Mouse (Mus musculus) frontal cortex, postnatal 36 days (tissue): ENCODE data around the gene Zzz3.

Experiments
- DNase-seq, 2 experiments: peaks; one replicate each; pipeline ENCODE4 v3.0.0; 2022; ENCODE audit warnings: low spot score in 2 of 2

The Zzz3 gene

DNA sequence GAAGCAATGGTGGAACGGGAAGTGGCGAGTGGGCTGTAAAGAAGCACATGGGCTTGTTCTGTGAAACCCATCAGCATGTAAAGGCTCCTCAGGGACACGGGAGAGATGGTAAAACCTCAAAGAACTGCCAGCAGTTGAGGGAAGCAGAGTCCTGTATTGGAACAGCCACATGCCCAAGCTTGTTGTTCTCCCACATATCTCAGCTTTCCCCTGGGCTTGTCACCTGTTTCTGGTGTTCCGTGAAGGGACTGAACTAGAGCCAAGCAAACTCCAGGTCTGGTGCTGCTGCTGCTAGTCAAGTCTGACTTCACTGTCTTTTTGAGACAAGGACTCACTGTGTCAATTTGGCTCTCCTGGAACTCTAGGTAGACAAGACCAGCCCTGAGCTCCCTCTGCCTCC lies 72.0 kb downstream of the Zzz3 start:
- DNase-seq: no peak

GRCm38 (mm10) chr3:152468032-152468431 lies 72.8 kb downstream of the Zzz3 start:
- no peak for DNase-seq

DNA sequence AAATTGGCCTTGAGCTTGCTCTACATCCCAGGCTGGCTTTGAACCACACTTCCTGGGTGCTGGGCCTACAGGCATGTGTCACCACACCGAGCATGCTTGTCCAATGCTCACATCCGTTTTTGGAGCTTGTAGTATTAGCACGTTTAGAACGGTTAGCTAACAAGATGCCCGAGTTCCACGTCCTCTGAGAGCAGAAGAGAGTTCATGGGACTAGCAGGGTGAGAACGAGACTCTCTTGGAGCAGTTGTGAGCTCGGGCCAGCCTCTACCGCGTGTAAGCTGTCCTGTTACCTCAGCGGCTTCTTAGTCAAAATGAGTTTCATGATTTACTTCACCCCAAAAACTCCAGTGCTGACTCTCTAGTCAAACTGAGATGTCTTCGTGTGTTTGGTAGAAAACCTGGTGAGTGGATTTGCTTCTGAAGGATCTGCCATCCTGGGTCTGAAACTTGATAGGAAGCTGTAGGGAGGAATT lies 73.3 kb downstream of the Zzz3 start:
- DNase-seq: no peak

- no peak for DNase-seq
These were observed 74.3 kb downstream of the Zzz3 start for GRCm38 (mm10) chr3:152469423-152470200.

GRCm38 (mm10) chr3:152470347-152470746 lies 75.1 kb downstream of the Zzz3 start:
- DNase-seq: no peak

DNA sequence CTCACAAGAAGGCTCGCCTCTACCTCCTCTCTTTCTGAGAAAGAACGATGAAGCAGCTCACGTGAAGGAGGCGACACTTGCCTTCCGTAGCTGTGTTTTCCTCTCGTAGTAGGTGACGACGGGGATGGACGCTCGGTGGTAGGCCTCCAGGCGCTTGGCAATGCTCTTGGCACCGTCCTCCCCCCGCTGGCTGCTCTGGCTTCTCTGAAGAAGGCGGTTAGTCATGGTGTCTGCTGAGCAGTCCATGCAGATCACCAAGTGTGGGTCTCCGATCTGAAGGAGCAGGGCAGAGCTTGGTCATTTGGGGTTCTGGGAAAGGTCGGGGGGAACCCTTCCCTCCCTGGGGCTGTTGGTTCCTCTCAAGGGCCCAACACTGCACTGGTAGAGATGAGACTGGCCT lies 77.4 kb downstream of the Zzz3 start:
- DNase-seq: no peak

- peak; percentile 42 to 50 for DNase-seq
These were observed 79.5 kb downstream of the Zzz3 start for GRCm38 (mm10) chr3:152474582-152475277.

GRCm38 (mm10) chr3:152475278-152475669 lies 80.0 kb downstream of the Zzz3 start:
- DNase-seq: no peak

DNA sequence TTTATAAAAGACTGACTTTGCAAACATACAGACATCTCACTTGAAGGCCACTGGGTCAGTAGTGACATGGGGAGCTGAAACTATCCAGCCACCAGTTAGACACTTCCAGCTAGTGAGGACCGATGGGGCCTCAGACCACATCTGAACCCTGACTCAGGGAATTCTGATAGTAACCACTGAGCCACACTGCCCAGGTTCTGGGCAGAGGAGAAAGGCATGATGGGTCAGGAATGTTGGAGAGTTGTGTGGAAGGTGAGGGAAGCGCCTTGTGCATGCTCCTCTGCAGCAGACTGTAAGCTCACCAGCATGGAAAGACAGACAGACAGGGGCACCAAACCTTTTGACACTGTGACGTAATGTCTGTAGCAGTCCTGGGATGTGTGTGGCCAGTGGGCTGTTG lies 80.6 kb downstream of the Zzz3 start:
- DNase-seq: no peak

GRCm38 (mm10) chr3:152477796-152478527 lies 82.7 kb downstream of the Zzz3 start:
- peak in 1 of 2 experiments; percentile 44 for DNase-seq

- no peak for DNase-seq
These were observed 83.5 kb downstream of the Zzz3 start for GRCm38 (mm10) chr3:152478599-152479435.

DNA sequence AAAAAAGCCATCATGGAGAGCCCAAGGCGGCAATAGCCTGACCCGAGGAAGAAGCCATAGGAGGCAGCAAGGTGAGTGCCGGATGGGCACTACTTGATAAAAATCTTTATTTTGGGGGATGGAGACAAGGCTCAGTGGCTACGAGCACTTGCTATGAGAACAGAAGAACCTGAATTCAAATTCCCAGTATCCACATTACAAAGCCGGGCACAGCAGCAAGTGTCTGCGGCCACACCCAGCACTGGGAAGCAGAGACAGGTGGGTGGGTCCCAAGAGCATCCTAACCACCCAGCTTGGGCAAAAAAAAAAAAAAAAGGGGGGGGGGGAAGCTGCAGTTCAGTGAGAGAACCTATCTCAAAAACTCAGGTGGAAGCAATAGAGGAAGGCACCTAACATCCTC lies 85.1 kb downstream of the Zzz3 start:
- no peak for DNase-seq

- DNase-seq: no peak
These were observed 86.9 kb downstream of the Zzz3 start for GRCm38 (mm10) chr3:152482182-152482581.

DNA sequence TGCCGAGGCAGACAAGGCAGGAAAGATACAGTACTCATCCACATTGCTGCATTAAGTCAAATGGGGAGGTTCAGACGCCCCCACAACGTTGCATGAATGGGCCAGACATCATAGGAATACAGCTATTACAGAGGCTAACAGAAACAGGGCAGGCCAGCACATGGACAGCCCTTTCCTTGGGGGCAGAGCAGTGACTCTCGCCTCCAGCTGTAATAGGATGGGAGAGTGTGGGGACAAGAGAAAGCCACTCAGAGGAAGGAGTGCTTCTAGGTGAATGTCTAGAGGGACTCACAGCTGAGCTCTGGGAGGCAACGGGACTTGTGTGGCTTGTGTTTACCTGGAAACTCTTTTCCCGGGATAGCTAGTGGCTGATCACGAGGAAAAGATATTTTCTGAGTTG lies 88.5 kb downstream of the Zzz3 start:
- no peak for DNase-seq

DNA sequence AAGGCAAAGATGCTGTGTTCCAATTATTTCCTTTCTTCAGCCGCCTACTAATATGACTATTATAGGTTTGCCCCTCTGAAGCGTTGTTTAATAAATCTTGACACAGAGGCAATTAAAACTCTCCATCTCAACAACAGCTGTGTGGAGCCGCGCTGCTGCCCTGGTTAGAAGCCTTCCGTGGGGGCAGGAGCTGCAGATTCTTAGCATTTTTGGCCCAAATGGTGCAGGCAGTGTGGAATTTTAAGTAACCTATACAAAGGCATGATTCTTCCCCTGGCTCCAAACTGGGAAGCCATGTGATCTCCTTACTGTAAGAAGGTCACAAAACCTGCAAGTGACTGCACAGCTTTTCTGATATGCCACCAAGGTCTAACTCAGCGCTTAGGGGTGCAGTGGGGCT lies 88.9 kb downstream of the Zzz3 start:
- DNase-seq: peak in 1 of 2 experiments; percentile 52

- DNase-seq: no peak
These were observed 93.7 kb downstream of the Zzz3 start for GRCm38 (mm10) chr3:152488964-152489363.

DNA sequence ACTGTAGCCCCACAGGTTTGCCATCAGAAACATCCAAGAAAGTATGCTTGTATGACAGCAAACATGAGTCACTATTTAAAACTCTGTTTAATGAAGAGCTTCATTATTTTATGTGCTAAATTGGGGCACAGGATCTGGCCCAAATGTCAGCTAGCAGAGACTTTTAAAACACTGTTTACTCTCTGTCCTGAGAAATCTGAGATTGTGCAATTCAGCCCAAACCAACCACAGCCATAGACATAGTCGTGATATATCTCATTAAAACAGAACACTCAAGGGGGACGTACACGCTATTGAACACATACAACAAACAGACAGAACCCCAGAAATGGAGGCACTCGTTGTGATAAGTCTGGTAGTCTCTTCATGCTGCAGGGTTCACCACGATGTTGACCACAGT lies 95.2 kb downstream of the Zzz3 start:
- DNase-seq: no peak

DNA sequence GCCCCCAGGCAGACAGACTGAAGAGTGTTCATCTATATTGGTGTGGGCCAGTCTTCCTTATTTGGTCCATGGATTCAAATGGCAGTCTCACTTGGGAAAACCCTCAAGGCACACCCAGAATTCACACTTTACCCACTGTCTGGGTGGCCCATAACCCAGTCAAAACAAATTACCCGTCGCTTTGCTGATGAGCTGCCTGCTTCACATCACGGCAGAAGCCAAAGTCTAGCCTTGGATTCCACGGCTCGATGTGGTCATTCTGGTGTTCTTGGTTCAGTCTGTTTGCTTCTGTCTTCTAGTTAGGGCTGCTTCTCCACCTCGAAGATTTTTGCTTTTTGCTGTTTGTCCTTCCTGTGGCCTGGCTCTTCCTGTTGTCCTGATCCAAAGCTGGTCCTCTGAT lies 97.0 kb downstream of the Zzz3 start:
- DNase-seq: no peak

DNA sequence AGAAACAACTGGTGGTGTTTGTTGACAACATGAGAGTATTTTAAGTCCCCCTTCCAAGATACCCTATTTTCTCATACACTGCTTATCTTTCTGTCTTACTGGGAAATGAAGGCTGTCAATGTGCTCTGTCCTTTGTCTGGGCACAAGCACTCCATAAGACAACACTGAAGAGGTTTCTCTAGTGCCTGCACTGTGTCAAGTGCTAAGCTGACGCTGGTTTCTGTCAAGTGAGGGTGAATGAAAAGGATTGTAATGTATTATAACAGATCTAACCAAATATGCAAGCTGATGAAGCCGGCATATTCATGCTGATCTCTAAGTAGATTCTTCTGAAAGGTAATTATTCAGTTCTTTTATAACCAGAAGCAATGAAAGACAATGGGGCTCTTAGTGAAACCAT lies 98.5 kb downstream of the Zzz3 start:
- DNase-seq: no peak

DNA sequence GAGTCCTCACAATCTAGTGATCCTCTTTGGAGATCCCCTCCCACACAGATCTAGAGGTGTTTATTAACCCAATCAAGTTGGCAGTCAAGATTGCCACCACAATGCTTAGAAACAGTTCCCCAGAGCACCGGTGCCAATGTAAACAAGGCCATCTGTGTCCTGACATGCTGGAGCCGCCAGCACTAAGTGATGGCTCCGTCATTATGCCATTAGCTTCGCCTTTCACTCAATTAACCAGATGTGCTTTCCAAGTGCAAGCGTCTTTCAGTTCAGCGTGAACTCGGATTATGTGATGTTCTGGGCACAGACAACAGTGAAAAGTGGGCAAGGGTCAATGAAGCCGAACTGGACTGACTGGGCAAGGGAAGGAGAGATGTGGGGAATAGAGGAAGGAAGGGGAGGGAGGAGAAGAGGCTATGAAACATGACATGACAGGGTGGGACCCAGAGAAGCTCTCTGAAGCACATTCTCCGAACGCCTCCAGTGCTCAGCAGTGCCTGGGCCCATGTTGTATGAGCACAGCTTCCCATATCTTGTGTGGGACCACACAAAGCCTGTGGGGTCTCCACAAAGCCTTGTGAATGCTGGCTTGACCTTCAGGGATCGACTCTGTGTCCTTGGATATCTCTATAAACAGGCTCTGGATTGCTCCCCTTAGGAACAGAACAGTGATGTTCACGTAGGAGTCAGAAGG lies 99.5 kb downstream of the Zzz3 start:
- DNase-seq: no peak

DNA sequence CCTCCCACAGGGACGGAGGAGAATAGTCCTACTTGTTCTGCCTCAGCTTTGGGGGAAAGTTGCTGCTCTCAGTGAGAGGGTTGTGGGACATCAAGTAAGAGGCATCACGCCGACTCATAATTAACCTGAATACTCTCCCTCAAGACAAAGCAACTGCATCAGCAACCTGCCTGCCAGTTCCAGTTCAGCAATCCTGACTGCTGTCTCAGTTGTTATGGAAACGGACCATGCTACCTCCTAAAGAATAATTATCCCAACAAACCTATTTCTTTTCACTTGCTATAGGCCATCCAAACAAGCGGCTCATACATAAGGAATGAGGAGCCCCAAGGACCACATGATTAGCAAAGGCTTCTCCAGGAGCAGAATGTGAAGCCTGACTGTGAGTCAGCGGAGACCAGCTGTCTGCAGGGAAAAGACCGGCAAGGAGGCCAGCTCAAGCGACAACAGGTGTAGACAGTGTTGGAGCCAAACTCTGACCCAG lies 100.2 kb downstream of the Zzz3 start:
- no peak for DNase-seq
